Mouse (Mus musculus) small intestine, adult 2 months (tissue): ENCODE results near the gene Themis.

Experiments used
- CTCF ChIP-seq: fragments of 200-500 bp; IDR thresholded peaks from 2 replicates; pipeline ENCODE4 v1.5.1; 2012; ENCODE audit warnings: low read depth, mild to moderate bottlenecking, control low read depth, inconsistent platforms, low read length, moderate library complexity, mixed read lengths; ENCODE audit not compliant: insufficient replicate concordance, insufficient read length; ENCODE audit errors: extremely low read depth
- POLR2A ChIP-seq: fragments of 200-500 bp; IDR thresholded peaks from 2 replicates; pipeline ENCODE4 v1.6.1; 2012; ENCODE audit warnings: low read depth, mild to moderate bottlenecking, control low read depth, inconsistent platforms, low read length, moderate library complexity

DNA sequence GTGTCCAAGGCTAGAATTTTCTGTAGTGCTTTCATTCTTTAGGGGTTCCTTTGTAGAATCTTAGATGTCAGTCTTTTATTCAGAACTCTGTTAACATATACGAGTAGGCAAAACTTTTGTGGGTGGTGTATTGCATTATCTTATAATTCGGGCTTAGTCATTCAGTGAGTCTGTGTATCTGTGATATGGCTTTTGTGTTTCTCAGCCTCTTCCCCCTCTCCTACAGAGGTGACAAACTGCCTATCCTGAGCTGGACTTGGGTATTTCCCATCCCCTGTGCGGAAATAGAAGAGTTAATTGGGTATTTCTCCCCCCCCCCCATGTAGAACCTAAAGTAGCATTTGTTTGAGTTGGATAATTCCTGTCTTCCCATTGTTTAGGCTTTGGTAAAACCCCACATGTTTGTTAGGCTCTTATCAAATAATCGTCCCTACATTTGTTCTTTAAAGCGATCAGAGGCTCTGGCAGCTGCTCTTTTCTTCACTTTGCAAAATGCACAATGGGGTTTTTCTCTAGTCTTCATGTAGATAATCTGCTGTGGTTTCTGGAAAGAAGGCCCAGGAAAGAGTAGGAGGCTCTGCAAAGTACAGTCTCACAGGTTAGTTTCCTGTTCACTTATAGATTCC lies 108.7 kb downstream of the Themis start:
- TF ChIP-seq CTCF (no peak), POLR2A (no peak)
